Mouse (Mus musculus): ENCODE results near the gene Olig1.

Gene Olig1

GRCm38 (mm10) chr16:91309872-91310271 lies 40.3 kb downstream of the Olig1 start:
- no peak for DNase-seq (ENCODE audit: low read depth)

GRCm38 (mm10) chr16:91312921-91313320 lies 43.3 kb downstream of the Olig1 start:
- no peak for DNase-seq (ENCODE audit: low read depth)

GRCm38 (mm10) chr16:91314114-91314775 lies 44.7 kb downstream of the Olig1 start:
- DNase-seq (ENCODE audit: low read depth) = peak; percentile 67

GRCm38 (mm10) chr16:91320191-91320590 lies 50.6 kb downstream of the Olig1 start:
- DNase-seq (ENCODE audit: low read depth) = no peak

- no peak for DNase-seq (ENCODE audit: low read depth)
These were observed 51.0 kb downstream of the Olig1 start for GRCm38 (mm10) chr16:91320608-91321007.

All from NIH3T3 (cell line).